Mouse (Mus musculus): ENCODE results near the gene Hcls1. TPM values are rescaled to one million over a fixed set of nuclear protein-coding genes. Genes with fewer than 3 reads are reported as not detected.

The Hcls1 gene
- total RNA-seq, 4 experiments from 2014 or later, result 0.89 to 2.0 (median 1.7) TPM

DNA sequence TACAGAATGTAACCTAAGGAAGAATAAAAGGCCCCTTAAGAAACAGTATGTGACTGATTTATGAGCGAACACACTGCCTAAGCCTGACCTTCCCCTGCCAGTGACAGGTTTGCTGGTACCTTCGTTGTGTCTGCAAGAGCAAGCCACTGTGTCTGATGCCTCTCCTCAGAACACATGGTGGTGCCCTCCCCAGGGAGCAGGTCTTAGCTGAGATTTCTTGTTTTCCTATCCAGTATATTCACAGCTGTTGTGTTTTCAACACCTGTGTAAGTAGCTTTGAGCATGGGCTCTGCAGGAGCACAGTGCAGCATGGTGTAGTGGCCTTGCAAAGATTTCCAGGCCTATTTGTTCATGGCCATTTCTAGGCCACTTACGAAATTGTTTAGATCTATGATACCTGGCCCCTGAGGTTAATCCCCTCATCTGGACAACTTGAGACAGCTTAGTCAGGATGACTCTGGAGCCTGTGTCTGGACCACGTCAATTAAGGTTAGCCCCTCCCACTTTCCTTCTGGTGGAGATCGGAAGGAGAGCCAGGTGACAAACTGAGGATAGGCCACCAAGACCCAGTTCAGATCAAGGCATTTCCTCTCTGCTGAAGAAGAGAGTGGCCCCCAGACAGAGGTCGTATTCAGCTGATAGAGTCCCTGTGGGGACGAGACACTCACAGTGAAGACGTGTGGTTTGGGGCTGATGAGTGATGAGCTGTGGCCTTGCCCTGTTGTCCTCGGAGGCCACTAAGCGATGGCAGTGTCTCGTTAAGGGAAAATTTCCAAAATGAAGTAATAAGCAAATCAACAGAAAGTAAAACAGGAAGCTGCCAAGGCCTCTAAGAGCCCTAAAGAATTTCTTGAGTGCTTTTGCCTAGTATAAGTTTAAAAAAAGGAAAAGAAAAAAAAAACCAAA, 4.3 kb upstream of the Hcls1 start:
- no peak for DNase-seq (ENCODE audit: low spot score in 2 of 2)

DNA sequence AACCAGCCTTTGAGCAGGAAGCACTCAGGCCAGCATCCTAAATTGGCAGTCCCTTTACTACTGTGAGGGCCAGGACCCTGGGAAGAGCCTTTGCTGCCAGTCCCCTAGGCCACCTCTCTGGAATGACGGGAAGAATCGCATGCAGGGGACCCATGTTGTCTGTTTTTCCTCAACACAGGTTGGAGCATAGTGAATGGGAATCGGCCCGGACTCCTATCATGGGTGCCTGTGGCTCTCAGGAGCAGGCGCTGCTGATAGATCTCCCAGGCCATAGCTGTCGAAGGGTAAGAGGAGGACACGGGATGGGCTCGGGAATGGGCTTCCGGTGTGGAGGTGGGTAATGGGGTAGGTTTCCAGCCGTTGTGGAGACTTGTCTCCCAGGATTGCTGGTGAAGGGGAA, 3.4 kb upstream of the Hcls1 start:
- DNase-seq (ENCODE audit: low spot score in 2 of 2), result no peak

DNA sequence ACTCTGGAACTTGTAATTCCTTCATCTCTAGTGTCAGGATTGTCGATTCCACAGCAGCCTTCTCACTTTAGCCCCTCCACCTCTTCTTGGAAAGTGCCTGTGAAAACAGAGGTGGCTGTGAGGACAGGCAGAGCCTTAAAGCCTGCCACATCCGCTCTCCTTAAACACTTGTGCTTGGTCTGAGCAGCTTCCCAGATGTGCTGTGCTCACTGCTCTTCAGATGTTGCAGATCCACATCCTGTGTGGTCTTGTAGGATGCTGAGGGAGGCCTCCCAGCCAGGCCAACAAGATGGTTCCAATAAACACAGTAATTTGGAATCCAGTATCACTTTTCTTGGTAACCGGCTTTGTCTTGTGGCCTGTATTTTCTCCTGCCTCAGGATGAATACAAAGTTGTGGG, 2.8 kb upstream of the Hcls1 start:
- no peak for DNase-seq (ENCODE audit: low spot score in 2 of 2)

DNA sequence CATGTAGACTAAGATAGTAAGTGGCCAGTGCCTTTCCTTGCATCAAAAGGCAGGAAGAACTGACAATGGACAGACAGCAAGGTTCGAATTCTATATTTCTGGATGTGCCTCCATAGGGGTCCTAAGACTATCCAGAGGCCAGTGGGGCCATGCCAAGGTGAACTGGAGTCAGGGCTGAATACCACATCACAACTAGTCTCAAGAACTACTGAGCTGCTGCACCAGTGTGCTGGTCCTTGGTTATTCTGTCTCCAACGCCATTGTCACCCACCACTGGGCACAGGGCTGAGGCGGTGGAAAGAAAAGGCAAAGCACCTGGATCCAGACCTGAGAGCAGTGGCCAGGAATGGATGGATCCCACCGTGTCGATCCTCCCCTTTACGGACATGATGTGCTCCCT, 2.2 kb upstream of the Hcls1 start:
- no peak for DNase-seq (ENCODE audit: low spot score in 2 of 2)

DNA sequence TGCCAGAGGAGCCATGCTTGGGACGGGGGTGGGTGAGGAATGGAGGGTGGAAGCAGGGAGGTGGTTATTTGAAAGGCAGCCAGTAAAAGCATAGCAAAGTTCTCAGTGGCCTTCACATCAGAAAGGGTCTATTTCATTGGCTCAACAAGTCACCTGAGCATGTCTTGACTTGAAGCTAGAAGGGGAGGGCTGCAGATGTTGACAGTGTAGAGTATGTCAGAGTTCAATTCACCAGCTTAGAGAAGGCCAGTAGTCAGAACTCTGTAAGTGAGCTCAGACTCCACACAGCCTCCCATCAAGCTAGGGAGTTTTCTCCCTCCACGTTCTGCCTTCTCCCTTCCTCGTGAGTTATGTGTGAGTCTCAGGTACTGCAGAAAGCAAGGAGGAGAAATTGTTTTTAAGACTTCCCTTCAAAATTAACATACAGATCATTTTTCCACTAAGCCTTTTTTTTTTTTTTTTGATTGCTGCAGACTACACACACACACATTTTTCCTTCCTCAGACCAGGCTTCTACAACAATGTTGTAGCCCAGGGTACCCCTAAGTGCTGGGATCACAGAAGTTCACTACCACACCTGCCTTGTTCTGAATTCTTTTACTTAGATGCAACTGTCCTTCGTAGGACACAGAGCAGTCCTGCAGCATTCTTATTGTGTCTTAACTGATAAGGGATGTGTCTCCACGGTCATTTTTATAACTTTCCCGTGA, 497 bp upstream of the Hcls1 start:
- DNase-seq (ENCODE audit: low spot score in 2 of 2), result no peak

DNA sequence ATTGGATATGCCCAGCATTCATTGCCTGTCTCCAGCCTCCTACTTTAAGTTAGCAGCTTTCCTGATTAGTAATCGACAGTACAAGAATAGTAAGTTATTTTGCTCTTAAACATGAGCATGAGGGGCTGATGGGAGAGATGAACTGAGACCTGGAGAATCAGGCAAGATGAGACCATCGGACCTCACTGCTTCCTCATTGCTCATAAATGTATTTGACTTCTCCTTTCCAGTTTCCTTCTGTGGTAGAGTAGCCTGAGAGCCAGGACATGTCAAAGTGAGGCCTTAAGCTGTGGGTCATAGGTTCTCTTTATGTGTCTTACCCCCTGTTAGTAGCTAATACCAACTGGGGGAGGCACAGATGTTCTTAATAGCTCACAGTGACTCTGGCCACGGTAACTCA, 1.0 kb downstream of the Hcls1 start:
- no peak for DNase-seq (ENCODE audit: low spot score in 2 of 2)

DNA sequence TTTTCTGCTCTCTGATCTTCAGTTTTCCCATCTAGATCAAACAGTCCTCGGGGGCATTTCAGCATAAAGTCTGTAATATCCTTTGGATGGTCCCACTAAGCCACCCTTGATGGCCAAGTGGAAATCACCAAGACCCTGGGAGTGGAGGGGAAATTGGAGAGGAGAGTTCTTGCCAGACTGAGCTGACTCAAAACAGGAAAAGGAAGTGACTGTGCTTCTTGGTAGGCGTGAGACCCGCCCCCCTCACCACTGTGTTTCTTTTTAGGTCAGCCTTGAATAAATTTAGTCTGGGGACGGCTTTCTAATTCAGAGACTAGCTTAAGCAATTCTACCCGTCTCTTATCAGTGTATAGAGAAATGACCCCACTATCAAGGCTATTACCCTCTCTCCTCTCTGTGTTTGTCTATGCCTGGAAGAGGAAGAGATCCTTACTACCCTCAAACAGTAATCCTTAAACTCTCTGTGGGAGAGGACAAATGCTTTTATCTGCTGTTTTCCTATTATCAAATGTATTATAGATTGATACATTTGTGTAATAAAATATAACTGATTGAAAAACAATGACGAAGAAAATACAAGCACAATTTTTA, 6.4 kb downstream of the Hcls1 start:
- DNase-seq (ENCODE audit: low spot score in 2 of 2), result no peak

DNA sequence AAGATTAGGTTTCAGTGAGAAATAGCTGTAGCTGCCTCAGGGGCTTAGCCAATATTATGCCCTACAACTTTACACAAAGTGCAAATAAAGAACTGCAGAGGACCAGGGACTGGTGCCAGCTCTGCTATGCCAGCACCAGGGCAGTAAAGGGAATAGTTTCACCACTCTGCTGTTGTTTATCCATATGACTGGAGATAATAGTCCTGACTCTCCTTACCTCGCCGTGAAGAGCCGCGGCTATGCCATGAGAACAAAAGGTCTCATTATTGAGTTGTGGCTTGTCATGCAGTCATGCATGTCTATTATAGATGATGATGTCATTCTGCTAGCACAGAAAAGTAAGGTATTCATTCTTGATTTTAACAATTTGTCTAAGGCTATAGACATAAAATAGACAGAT, 7.1 kb downstream of the Hcls1 start:
- DNase-seq (ENCODE audit: low spot score in 2 of 2), result no peak

DNA sequence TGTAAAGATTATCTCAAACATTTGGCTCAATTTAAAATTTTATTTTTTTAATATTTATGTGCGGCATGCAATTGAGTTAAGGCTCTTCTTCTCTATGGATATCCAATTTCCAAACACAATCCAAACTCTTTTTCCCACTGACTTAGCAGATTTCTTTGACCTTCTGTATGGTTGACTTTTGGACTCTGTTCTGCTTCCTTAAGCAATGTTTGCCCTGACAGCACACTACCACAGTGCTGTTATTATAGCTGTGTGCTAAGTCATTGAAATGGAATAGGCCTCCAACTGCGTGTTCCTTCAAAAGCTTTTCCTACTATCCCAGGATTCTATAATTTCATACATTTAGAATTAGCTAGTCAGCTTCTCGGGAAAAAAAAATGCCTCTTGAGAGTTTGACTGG, 8.8 kb downstream of the Hcls1 start:
- DNase-seq (ENCODE audit: low spot score in 2 of 2), result no peak

DNA sequence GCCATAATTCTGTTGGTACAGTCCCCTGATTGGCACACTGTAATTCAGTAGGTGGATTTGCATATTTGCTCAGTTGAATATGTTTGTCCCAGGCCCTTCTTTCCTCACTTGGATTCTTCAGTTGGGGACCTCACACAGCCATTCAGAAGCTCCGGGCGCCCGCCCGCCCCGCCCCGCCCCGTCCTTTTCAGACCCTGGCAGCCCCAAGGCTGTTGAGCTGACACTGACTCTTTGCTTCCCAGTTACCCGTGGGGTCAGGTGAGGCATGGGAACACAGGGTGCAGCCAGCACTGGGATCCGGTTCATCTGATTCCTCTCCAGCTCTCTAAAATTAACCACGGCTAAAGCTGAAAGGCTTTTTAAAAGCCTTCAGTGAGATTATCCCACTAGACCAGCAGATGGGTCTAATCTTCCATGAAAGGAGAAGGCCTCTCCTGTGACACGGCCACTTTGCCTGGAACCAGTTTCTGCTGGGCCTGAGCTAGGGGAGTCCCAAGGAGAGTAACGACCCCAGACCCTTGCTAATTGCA, 10.2 kb downstream of the Hcls1 start:
- DNase-seq (ENCODE audit: low spot score in 2 of 2), result peak; percentile 63 to 79

DNA sequence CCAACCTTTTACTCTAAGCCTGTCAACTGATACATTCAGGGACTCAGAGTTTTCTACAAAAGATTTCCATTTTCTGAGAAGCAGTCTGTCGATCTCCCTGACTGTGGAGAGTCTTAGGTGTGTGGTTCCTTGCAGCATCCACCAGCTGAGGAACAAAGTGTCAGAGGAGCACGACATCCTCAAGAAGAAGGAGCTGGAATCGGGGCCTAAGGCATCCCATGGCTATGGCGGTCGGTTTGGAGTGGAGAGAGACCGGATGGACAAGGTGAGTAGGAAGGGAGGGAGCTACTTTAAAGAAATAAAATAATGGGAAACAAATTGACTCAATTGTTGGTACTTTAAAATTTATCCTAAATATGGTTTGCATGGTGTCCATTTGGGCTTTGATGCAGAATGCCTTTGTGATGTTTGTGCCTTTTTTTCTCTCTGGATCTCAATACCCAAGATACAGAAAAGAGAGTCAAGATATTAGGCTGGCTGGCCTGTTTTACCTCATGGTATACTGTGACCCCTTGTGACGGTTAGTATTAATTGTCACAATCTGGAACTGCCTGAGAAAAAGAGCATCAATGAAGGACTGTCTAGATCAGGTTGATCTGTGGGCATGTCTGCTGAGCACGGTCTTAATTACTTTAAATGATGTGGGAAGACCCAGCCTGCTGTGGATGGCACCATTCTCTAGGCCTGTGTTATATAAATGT, 11.8 kb downstream of the Hcls1 start:
- no peak for DNase-seq (ENCODE audit: low spot score in 2 of 2)

DNA sequence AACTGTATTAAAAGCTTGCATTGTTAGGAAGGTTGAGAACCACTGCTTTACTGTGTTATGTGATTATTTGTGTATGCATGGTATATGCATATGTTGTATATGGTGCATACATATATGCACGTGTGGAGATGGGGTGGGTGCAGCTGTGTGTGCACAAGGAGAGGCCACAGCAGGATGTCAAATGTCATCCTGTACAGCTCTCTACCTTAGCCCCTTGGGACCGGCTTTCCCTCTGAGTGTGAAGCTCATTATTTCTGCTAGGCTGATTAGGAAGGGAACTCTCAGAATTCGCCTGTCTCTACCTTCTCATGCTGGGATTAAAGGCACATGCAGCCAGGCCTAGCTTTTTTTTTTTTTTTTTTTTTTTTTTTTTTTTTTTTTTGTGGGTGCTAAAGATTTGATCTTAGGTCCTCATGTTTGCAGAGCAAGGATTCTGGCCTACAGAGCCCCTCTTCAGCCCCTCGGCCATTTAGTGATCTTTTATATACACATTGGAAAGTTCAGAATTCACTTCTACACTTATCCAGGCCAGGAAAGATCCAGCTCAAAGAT, 12.9 kb downstream of the Hcls1 start:
- no peak for DNase-seq (ENCODE audit: low spot score in 2 of 2)

DNA sequence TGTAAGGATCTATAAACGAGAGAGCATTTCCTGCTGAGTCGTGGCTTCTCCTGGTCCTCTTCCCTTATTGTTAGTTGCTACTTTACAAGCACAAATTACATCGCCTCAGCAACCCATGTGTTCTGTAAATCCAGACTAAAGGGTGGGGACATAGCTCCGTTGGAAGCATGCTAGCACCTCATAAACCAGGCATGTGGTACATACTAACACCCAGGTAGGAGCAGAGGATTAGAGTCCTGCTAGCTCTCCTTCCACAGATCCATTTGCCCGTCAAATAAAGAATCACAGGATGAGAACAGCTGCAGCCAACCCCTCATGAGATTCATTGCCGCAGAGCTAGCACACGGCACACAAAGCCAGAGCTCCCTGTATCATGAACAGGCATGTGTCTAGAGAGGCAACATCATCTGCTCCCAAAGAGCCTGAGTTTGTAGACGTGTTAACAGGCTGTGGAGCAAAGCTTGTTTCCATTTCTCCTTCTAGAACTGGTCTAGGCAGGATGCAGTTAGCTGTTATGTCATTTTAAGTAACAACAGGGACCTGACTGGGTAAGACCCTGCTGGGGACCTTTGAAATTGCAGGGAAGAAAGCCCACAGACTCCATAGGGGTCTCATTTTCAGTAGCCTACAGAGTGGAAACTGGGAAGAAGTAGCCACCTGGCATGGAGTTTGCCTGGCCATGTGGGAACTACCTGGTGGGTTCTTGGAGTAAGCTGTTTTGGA, 15.0 kb downstream of the Hcls1 start:
- no peak for DNase-seq (ENCODE audit: low spot score in 2 of 2)

DNA sequence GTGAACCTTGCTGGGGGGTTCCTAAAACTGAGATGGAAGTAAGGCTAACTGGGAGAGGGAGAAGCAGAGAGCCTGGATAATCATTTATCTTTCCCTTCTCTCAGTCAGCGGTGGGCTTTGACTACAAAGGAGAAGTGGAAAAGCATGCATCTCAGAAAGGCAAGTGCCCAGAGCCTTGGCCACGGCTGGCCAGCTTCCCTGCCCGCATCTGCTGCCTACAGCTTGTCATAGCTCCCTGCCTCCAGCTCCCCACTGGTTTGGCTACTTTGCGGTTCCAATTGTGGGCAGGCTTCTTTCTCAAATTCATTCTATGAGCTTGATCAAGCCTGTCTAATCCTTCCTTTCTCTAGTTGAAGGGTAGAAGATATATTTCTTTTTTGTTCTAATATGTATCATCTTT, 16.2 kb downstream of the Hcls1 start:
- DNase-seq (ENCODE audit: low spot score in 2 of 2), result no peak

DNA sequence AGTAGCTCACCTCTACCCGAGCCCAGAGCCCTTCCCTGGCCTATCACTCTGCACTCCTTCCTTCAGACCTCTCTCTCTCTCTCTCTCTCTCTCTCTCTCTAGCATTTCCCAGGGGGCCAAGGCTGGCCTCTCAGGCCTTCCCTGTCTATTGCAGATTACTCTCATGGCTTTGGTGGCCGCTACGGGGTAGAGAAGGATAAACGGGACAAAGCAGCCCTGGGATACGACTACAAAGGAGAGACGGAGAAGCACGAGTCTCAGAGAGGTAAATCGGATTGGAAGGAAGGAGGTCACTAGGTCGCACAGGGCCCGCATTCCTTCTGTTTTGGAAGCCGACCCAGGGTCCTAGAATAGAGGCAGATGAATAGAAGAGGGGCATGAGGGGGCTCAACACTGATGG, 20.3 kb downstream of the Hcls1 start:
- no peak for DNase-seq (ENCODE audit: low spot score in 2 of 2)

DNA sequence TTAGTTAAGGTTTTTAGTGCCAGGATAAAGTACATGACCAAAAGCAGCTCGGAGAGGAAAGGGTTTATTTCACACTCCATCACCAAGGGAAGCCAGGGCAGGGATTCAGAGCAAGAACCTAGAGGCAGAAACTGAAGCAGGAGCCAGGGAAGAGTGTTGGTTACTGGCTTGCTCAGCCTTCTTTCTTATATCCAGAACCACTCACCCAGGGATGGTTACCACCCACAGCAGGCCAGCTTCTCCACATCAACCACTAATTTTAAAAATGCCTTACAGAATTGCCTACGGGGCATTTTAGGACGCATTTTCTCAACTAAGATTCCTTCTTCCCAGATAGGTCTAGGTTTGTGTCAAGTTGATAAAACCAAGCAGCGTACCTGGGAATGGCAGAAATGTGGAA, 28.6 kb downstream of the Hcls1 start:
- DNase-seq (ENCODE audit: low spot score in 2 of 2), result no peak

DNA sequence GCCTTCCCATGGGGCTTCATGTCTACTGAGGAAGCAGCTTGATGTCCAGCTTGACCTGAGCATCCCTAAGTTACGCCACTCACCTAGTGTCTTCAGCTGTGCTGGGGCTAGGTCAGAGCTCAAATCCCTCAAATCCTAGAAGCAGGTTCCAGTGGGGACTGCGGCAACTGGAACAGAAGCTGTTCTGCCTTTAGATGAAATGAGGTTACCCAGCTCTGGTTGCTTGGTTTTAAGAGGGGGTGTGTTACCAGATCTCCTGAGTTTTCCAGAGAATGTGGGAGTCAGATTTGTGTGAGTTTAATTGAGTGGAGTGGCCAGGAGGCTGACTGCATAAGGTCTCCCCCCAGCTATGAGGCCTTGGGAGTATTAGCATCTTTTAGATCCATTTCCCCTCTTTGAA, 44.3 kb downstream of the Hcls1 start:
- no peak for DNase-seq (ENCODE audit: low spot score in 2 of 2)

DNA sequence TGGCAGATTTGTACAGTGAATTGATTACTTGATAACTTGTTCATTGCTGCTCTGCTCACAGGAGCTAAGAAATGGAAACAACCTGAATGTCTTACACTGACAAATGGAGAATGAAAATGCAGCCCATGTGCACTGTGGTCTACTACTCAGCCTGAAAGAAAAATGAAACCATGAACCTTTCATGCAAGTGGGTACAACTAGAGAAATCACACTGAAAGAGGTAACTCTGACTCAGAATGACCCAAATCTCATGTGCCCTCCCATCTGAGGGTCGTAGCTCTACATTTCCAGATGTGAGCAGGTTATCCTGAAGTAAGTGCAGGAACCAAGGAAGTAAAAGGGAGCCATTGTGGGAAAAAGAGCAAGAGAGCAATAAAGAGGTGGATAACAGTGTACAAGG, 49.0 kb downstream of the Hcls1 start:
- no peak for DNase-seq (ENCODE audit: low spot score in 2 of 2)

DNA sequence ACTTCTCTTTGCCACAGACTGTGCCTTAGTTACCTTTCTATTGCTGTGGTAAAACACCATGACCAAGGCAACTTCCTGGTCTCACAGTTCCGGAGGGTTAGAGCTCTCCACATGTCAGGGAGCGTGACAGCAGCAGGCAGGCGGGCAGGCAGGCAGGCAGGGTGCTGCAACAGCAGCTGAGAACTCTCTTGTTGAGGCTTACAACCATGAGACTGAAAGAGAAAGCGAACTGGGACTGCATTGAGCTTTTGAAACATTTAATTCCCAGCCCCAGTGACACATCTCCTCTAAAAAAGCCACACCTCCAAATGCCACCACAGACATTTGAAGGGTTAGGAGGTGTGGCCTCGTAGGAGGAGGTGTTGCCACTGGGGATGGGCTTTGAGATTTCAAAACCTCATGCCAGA, 50.9 kb downstream of the Hcls1 start:
- DNase-seq (ENCODE audit: low spot score in 2 of 2), result no peak

DNA sequence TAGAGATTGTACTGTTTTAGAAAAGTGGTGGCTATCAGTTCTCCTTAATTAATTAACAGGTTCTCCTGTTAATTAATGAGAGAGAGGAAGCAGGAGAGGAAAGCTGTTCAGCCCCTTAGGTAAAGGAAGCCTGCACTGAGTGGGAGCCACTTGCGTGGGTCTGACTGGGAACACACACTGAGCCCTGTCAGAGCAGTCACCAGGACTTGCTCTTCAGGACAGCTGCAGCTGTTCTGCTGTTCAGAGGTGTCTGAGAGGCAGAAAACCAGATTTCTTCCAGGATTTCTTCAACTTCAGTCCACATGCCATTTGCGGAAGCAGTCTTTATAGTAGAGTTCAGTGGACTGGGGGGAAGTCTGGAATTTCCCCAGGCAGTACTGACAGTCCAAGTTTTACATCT, 52.6 kb downstream of the Hcls1 start:
- DNase-seq (ENCODE audit: low spot score in 2 of 2), result no peak

DNA sequence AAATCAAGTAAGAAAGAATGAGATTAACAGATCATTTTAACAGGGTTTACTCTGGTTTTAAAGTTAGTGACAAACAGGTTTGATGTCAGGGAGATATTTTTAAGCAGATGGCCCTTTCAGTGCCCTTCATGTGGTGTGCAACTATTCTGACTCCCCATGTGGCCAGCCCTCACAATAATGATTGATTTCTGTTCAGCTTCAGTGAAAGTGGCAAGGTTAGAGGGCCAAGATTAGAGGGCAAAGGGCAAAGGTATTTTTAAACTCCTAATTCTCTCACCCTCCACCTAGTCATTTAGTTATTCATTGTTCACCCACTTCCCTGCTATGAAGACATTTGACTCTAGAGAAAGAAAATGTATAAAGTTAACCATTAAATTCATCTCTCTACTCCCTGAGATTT, 53.3 kb downstream of the Hcls1 start:
- DNase-seq (ENCODE audit: low spot score in 2 of 2), result no peak
